Mouse (Mus musculus) T-helper 2 cell (primary cell): Measurements from ENCODE around the gene S1pr5.
"Not testable (repeated sequence)": the region's sequence is repeated elsewhere in the genome, so short reads cannot be mapped to it uniquely, and the experiment has no call there.

Experiments
- in situ Hi-C: fragments of 300-600 bp; cut with MboI, MseI; formaldehyde crosslinking; loops from one replicate; pipeline ENCODE4 v1.15.1; 2025; ENCODE audit warnings: high pct_unique_total_duplicates

Gene S1pr5

GRCm38 (mm10) chr9:21238004-21238732 lies 10.1 kb downstream of the S1pr5 start:
- in situ Hi-C loops: no loop called here

GRCm38 (mm10) chr9:21237368-21238003 lies 10.8 kb downstream of the S1pr5 start:
- in situ Hi-C loops: no loop called here

GRCm38 (mm10) chr9:21236991-21237367 lies 11.3 kb downstream of the S1pr5 start:
- in situ Hi-C loops: no loop called here

GRCm38 (mm10) chr9:21235341-21235740 lies 12.9 kb downstream of the S1pr5 start:
- in situ Hi-C loops: no loop called here

- in situ Hi-C loops: loop anchor here (5.0 kb wide), 1 partner anchor 53 kb away; the partner anchor contains the start of gene Kri1
Measured at GRCm38 (mm10) chr9:21233805-21234204, 14.4 kb downstream of the S1pr5 start.

GRCm38 (mm10) chr9:21233366-21233765 lies 14.9 kb downstream of the S1pr5 start:
- in situ Hi-C loops: loop anchor here (5.0 kb wide), 1 partner anchor 54 kb away; the partner anchor contains the start of gene Kri1

GRCm38 (mm10) chr9:21232867-21233266 lies 15.4 kb downstream of the S1pr5 start:
- in situ Hi-C loops: loop anchor here (5.0 kb wide), 1 partner anchor 54 kb away; the partner anchor contains the start of gene Kri1

DNA sequence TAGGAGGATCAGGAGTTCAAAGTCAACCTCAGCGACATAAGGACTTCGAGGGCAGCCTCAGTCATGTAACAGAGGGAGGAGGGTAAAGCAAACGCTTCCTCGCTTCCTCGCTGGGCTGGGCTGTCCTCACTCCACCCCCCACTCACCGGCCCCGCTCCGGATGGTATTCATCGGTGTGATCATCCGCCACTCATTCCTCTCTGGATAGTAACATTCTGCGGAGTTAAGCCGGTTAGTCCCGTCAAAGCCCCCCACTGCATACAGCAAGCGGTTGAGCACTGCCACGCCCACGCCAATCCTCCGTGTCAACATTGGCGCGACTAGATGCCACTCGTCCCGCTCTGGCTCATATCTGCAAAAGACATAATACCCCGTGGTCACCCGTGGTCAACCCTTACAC lies 16.7 kb downstream of the S1pr5 start:
- in situ Hi-C loops: loop anchor here (5.0 kb wide), 1 partner anchor 56 kb away; the partner anchor contains the start of gene Kri1

- in situ Hi-C loops: no loop called here
Measured at GRCm38 (mm10) chr9:21227342-21227741, 20.9 kb downstream of the S1pr5 start.

GRCm38 (mm10) chr9:21225415-21225758 lies 22.9 kb downstream of the S1pr5 start:
- in situ Hi-C loops: no loop called here

DNA sequence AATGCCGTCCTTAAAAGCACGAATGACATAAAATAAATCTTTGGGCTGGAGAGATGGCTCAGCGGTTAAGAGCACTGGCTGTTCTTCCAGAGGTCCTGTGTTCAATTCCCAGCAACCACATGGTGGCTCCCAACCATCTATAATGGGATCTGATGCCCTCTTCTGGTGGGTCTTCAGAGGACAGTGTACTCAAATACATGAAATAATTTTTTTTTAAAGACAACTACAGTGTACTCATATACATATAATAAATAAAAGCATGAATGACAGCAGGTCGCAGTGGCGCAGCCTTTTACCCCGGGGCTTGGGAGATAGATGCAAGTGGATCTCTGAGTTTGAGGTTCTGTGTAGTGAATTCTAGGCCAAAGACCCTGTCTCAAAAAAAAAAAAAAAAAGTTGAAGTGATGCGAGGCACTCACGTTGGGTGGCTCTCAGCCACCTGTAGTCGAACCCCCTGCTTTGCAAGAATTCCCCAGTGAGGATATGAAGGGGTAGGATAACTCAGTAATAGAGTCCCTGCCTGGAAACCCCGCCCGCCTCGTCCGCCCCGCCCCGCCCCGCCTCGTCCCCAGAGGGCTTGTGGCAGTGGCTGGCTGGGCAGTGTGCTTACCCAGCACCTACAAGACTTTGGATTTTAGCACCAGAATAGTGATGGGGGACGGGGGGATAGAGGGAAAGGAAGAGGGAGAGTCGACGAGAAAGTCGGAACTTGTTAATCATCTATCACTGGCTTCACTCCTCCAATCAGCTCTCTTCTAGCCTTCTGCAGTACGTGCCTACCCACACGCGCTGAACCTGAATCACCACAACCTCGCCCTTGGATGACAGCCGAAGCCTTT lies 23.4 kb downstream of the S1pr5 start:
- in situ Hi-C loops: no loop called here

- in situ Hi-C loops: no loop called here
Measured at GRCm38 (mm10) chr9:21223906-21224305, 24.3 kb downstream of the S1pr5 start.

DNA sequence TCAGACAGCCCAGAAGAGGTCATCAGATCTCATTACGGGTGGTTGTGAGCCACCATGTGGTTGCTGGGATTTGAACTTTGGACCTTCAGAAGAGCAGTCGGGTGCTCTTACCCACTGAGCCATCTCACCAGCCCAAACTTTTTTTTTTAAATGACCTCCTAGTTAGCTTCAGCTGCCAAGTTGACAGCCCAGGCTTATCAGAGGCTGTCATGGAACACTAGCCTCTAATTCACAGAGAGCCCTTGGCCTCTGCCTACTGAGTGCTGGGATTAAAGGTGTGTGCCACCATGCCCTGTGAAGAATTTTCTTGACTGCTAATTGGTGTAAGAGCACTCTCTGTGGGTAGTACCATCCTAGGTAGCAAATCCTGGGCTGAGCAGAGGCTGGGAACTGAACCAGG lies 24.8 kb downstream of the S1pr5 start:
- in situ Hi-C loops: not testable (repeated sequence)

- in situ Hi-C loops: no loop called here
Measured at GRCm38 (mm10) chr9:21221383-21221929, 26.8 kb downstream of the S1pr5 start.

- in situ Hi-C loops: no loop called here
Measured at GRCm38 (mm10) chr9:21220490-21221382, 27.5 kb downstream of the S1pr5 start.

DNA sequence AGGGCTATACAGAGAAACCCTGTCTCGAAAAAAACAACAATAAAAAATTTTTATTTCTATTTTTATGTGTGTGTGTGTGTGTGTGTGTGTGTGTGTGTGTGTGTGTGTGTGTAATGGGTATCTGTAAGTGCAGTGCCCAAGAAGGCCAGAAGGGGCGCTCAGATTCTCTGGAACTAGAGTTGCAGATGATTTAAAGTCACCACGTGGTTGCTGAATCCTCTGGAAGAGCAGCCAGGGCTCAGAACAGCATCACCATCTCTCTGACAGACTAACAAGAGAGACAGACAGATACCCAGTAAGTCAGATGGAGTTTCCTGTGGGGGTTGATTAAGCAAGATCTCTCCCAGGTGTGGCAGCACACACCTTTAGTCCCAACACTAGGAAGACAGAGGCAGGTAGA lies 28.4 kb downstream of the S1pr5 start:
- in situ Hi-C loops: no loop called here

GRCm38 (mm10) chr9:21216050-21216841 lies 32.0 kb downstream of the S1pr5 start:
- in situ Hi-C loops: no loop called here

DNA sequence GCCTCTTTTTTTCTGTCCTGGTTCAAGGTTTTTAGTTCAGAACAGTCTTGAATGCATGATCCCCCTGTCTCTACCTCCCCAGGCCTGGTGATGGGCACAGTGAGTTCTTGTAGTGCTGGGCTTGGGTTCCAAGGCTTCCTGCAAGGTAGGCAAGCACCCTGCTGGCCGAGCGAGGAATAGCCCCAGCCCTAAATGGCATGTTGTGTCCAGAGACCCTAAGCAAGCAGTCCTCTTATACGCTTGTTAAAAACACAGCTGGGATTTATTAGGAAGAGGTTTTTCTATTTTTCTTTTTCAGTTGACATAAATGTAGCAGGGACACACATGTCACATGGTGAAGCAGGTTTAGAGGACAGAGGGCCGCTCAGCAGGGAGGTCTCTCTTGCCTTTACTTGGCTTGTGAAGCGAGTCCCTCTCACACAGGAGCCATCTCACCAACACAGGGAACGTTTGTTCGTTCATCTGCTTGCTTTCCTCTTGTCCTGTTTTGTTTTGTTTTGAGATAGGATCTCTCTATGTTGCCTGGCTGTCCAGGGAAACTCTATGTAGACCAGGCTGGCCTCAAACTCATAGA lies 34.5 kb downstream of the S1pr5 start:
- in situ Hi-C loops: loop anchor here (5.0 kb wide), 1 partner anchor 36 kb away; no protein-coding TSS in a partner anchor

- in situ Hi-C loops: loop anchor here (5.0 kb wide), 1 partner anchor 34 kb away; no protein-coding TSS in a partner anchor
Measured at GRCm38 (mm10) chr9:21211624-21212023, 36.6 kb downstream of the S1pr5 start.
